Mouse (Mus musculus) hematopoietic stem cell, adult 5-6 weeks (primary cell): ENCODE results near the gene Cerkl. TPM values are rescaled to one million over a fixed set of nuclear protein-coding genes. Genes with fewer than 3 reads are reported as not detected.
A peak's percentile ranks its signal among the peaks of the same experiment; 100 is the strongest.

Experiments used
- ATAC-seq, 2 experiments: fragments of 125-278 bp in 1 of 2; replicated peaks in 1 of 2; 2 replicates each; pipeline ENCODE4 v1.8.0; 2016 to 2017; ENCODE audit warnings: inconsistent platforms in 2 of 2, mild to moderate bottlenecking in 2 of 2, moderate number of reproducible peaks in 2 of 2, low read depth in 1 of 2, moderate TSS enrichment in 1 of 2; ENCODE audit not compliant: low FRiP score in 2 of 2, poor library complexity in 2 of 2, severe bottlenecking in 2 of 2, insufficient read depth in 1 of 2, low TSS enrichment in 1 of 2
- total RNA-seq: library from RNA; stranded (forward); fragments of 172-1452, 232-1000 nt; gene quantifications from 2 replicates; pipeline ENCODE4 v1.2.3, GENCODE M21; 2017

Cerkl gene
- total RNA-seq, 1 experiment from 2014 or later = 7.8 TPM

- no peak for ATAC-seq
Measured at GRCm38 (mm10) chr2:79449371-79449770, 7.2 kb downstream of the Cerkl start.

- ATAC-seq = peak; percentile 74 to 85
Measured at GRCm38 (mm10) chr2:79447198-79447597, 9.4 kb downstream of the Cerkl start.

- no peak for ATAC-seq
Measured at GRCm38 (mm10) chr2:79443861-79444620, 12.5 kb downstream of the Cerkl start.

- ATAC-seq = no peak
Measured at GRCm38 (mm10) chr2:79443401-79443800, 13.2 kb downstream of the Cerkl start.

GRCm38 (mm10) chr2:79442906-79443305 lies 13.7 kb downstream of the Cerkl start:
- ATAC-seq = no peak

- ATAC-seq = no peak
Measured at GRCm38 (mm10) chr2:79442227-79442626, 14.4 kb downstream of the Cerkl start.

GRCm38 (mm10) chr2:79430061-79430460 lies 26.5 kb downstream of the Cerkl start:
- no peak for ATAC-seq

- ATAC-seq = no peak
Measured at GRCm38 (mm10) chr2:79429650-79430049, 26.9 kb downstream of the Cerkl start.

GRCm38 (mm10) chr2:79429108-79429507 lies 27.5 kb downstream of the Cerkl start:
- no peak for ATAC-seq

- peak; percentile 69 to 70 for ATAC-seq
Measured at GRCm38 (mm10) chr2:79428569-79429104, 27.9 kb downstream of the Cerkl start.

- ATAC-seq = no peak
Measured at GRCm38 (mm10) chr2:79428022-79428421, 28.6 kb downstream of the Cerkl start.

- no peak for ATAC-seq
Measured at GRCm38 (mm10) chr2:79421696-79422095, 34.9 kb downstream of the Cerkl start.

- no peak for ATAC-seq
Measured at GRCm38 (mm10) chr2:79414505-79414904, 42.1 kb downstream of the Cerkl start.

- ATAC-seq = no peak
Measured at GRCm38 (mm10) chr2:79410903-79411255, 45.7 kb downstream of the Cerkl start.

- no peak for ATAC-seq
Measured at GRCm38 (mm10) chr2:79410247-79410902, 46.2 kb downstream of the Cerkl start.

GRCm38 (mm10) chr2:79405661-79406405 lies 50.8 kb downstream of the Cerkl start:
- no peak for ATAC-seq

GRCm38 (mm10) chr2:79400045-79400444 lies 56.5 kb downstream of the Cerkl start:
- no peak for ATAC-seq
